Mouse (Mus musculus): ENCODE results near the gene Irak1bp1. TPM values are rescaled to one million over a fixed set of nuclear protein-coding genes. Genes with fewer than 3 reads are reported as not detected.

Irak1bp1 gene
- 1 to 10 TPM in 1 of 2 experiments, under 1 TPM in 1; 0.78 to 2.2 TPM for total RNA-seq (2023)

DNA sequence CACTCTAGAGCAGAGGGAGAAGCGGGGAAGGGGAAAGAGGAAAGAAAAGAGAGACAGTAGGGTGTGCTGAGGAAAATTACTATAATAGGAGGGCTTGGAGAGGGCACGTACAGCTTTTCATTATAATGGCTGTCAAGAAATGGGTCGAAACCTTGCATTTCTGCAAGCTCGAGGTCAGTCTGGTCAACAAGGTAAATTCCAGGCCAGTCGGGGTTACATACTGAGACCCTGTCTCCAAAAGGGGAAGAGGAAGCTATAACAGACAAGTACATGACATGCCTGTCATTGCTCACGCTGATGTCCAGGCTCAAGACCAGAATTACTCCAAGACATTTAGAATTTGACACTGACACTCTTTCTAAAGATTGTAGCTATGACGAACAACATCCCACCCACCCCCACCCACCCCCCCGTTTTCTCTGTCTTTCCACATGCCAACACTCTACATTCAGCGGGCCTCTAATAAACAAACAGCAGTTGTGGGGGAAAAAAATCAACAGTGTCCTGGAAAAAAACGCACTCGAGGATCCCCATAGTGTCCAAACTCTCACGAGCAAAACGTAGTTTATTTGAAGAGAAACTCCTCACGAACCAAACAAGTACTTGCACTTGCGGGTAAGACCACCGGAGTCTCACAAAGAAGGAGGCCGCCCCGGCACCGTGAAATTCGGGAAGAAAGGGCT, at the start of gene Irak1bp1:
TSS of gene Irak1bp1 (plus strand) at position 534 of the 683 bp plus-strand sequence.

Other genes with a start within 250 kb of the Irak1bp1 start
- gene Phip, start 146.0 kb downstream of the Irak1bp1 start, total RNA-seq (2023) = 100 to 1,000 TPM; 277 to 280 TPM